Mouse (Mus musculus) thymus, postnatal 10 days (tissue): ENCODE results near the gene Hadha.

Experiments
- DNase-seq, 2 experiments: peaks; one replicate each; pipeline ENCODE4 v3.0.0; 2021; ENCODE audit warnings: low spot score in 2 of 2

Hadha gene

GRCm38 (mm10) chr5:30154013-30154412 lies 949 bp downstream of the Hadha start:
- DNase-seq = no peak

GRCm38 (mm10) chr5:30153222-30153621 lies 1.7 kb downstream of the Hadha start:
- DNase-seq = no peak

- DNase-seq = no peak
These were observed 2.5 kb downstream of the Hadha start for GRCm38 (mm10) chr5:30152413-30152812.

GRCm38 (mm10) chr5:30152007-30152406 lies 3.0 kb downstream of the Hadha start:
- DNase-seq = no peak

- DNase-seq = no peak
These were observed 6.6 kb downstream of the Hadha start for GRCm38 (mm10) chr5:30148133-30148920.

GRCm38 (mm10) chr5:30146526-30146925 lies 8.4 kb downstream of the Hadha start:
- DNase-seq = no peak

- DNase-seq = no peak
These were observed 16.8 kb downstream of the Hadha start for GRCm38 (mm10) chr5:30138193-30138592.

- DNase-seq = no peak
These were observed 17.7 kb downstream of the Hadha start for GRCm38 (mm10) chr5:30137271-30137670.

GRCm38 (mm10) chr5:30135711-30136231 lies 19.2 kb downstream of the Hadha start:
- no peak for DNase-seq

GRCm38 (mm10) chr5:30132173-30132572 lies 22.8 kb downstream of the Hadha start:
- no peak for DNase-seq

GRCm38 (mm10) chr5:30131246-30131645 lies 23.7 kb downstream of the Hadha start:
- no peak for DNase-seq

- DNase-seq = no peak
These were observed 26.3 kb downstream of the Hadha start for GRCm38 (mm10) chr5:30128680-30129079.

- DNase-seq = no peak
These were observed 26.9 kb downstream of the Hadha start for GRCm38 (mm10) chr5:30127921-30128597.

GRCm38 (mm10) chr5:30126756-30127155 lies 28.2 kb downstream of the Hadha start:
- no peak for DNase-seq

GRCm38 (mm10) chr5:30125587-30125986 lies 29.4 kb downstream of the Hadha start:
- DNase-seq = no peak

GRCm38 (mm10) chr5:30122481-30122880 lies 32.5 kb downstream of the Hadha start:
- DNase-seq = no peak

- DNase-seq = no peak
These were observed 34.9 kb downstream of the Hadha start for GRCm38 (mm10) chr5:30120106-30120505.

- DNase-seq = no peak
These were observed 35.8 kb downstream of the Hadha start for GRCm38 (mm10) chr5:30119163-30119562.

GRCm38 (mm10) chr5:30118018-30118417 lies 36.9 kb downstream of the Hadha start:
- DNase-seq = no peak

- DNase-seq = no peak
These were observed 39.2 kb downstream of the Hadha start for GRCm38 (mm10) chr5:30115718-30116117.

- DNase-seq = no peak
These were observed 40.2 kb downstream of the Hadha start for GRCm38 (mm10) chr5:30114761-30115140.

- peak; percentile 62 to 90 for DNase-seq
These were observed 40.8 kb downstream of the Hadha start for GRCm38 (mm10) chr5:30113881-30114760.
